In the genomic region with DNA sequence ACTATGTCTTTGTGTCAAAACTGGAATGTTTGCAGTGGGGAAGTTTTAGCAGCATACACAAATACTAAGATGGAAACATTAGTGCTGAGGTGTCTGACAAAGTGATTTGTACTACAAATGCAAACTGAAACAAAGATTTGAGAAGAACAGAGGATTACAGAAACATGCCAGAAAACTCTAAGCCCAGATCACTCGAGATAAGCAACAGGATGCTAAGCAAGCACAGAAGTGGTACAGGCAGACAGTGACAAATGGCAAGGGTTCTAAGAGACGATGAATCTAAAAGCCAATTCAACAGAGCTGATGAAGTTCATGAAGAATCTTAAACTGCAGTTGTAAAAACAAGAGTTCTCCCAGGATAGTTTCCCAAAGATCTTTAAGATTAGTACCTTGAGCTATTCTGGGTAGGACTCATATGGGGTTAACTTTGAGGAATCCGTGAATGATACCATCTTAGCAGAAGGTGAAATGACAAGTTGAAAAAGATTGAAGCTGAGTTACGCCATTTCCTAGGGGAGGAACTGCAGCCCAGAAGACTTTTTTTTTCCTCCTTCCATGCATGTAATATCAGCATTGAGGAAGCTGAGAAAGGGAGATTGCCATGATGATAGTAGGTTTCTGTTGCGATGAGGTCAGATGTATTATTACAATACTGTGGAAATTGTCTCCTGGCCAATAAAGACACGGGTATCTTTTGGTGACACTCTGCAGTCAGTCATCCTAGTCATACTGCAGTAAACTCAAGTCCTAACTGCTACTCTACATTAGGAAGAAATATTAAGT, we compare ENCODE assay signal across 20 mouse cellular contexts.
"Had no signal": no experiment of that assay in that cellular context is flagged by ENCODE, and none has a peak within 500 bp of the region (broad histone marks: within the 10 kb centered on the region; RNA-seq: fewer than 3 reads in every experiment).

No protein-coding gene starts in this region.

- H3K9me3 ChIP-seq: limb, embryonic 12.5 days; limb, embryonic 15.5 days; midbrain, embryonic 12.5 days; neural tube, embryonic 13.5 days had no signal

- DNase-seq: kidney, adult 9 months; kidney, postnatal 14 days; kidney, postnatal 4 days; left cerebral cortex, postnatal 4 days; liver, postnatal 0 days; lung, embryonic 14.5 days; right cerebral cortex, postnatal 4 days; thymus, adult 2 months; thymus, postnatal 14 days; thymus, postnatal 4 days had no signal

- H3K4me1 ChIP-seq: limb, embryonic 12.5 days; limb, embryonic 15.5 days; midbrain, embryonic 12.5 days; neural tube, embryonic 13.5 days had no signal

- H3K27me3 ChIP-seq: limb, embryonic 12.5 days; limb, embryonic 15.5 days; midbrain, embryonic 12.5 days; neural tube, embryonic 13.5 days had no signal

- H3K4me2 ChIP-seq: limb, embryonic 12.5 days; limb, embryonic 15.5 days; liver, embryonic 11.5 days; lung, embryonic 14.5 days; midbrain, embryonic 12.5 days; neural tube, embryonic 13.5 days had no signal

- H3K36me3 ChIP-seq: limb, embryonic 12.5 days; limb, embryonic 15.5 days; midbrain, embryonic 12.5 days had no signal

- H3K27ac ChIP-seq: limb, embryonic 12.5 days; limb, embryonic 15.5 days; liver, embryonic 14.5 days; midbrain, embryonic 12.5 days; neural tube, embryonic 13.5 days; stomach, postnatal 0 days had no signal

- H3K4me3 ChIP-seq: limb, embryonic 12.5 days; limb, embryonic 15.5 days; midbrain, embryonic 12.5 days; myocyte; neural tube, embryonic 13.5 days had no signal

- ATAC-seq: liver, postnatal 0 days; lung, postnatal 0 days; midbrain, embryonic 16.5 days had no signal

- H3K9ac ChIP-seq: limb, embryonic 12.5 days; limb, embryonic 15.5 days; liver, embryonic 14.5 days; liver, postnatal 0 days; lung, embryonic 14.5 days; midbrain, embryonic 12.5 days; neural tube, embryonic 13.5 days had no signal
